Mouse (Mus musculus) intestine, embryonic 15.5 days (tissue): ENCODE measurements around the gene Katnb1. TPM values are rescaled to one million over a fixed set of nuclear protein-coding genes. Genes with fewer than 3 reads are reported as not detected.

Source experiments
- ATAC-seq: fragments of 200-750 bp; cut with Nextera tagmentation; 2 replicates; pipeline ENCODE4 v1.8.0; 2017; ENCODE audit warnings: moderate TSS enrichment, moderate library complexity
- H3K27ac ChIP-seq: fragments of 300-500 bp; sonication (generic); 2 replicates; pipeline ENCODE4 v1.5.1; 2015; ENCODE audit warnings: mild to moderate bottlenecking, inconsistent platforms
- H3K27me3 ChIP-seq: fragments of 300-500 bp; sonication (generic); replicated peaks from 2 replicates; pipeline ENCODE4 v1.6.1; 2015; ENCODE audit warnings: inconsistent platforms
- H3K36me3 ChIP-seq: fragments of 300-500 bp; sonication (generic); 2 replicates; pipeline ENCODE4 v1.6.1; 2015; ENCODE audit warnings: inconsistent platforms
- H3K4me1 ChIP-seq: fragments of 300-500 bp; sonication (generic); replicated peaks from 2 replicates; pipeline ENCODE4 v1.6.1; 2015; ENCODE audit warnings: inconsistent platforms
- H3K4me2 ChIP-seq: fragments of 300-500 bp; sonication (generic); replicated peaks from 2 replicates; pipeline ENCODE4 v1.6.1; 2015; ENCODE audit warnings: mild to moderate bottlenecking, inconsistent platforms
- H3K4me3 ChIP-seq: fragments of 300-500 bp; sonication (generic); replicated peaks from 2 replicates; pipeline ENCODE4 v1.5.1; 2015; ENCODE audit warnings: inconsistent platforms
- H3K9ac ChIP-seq: fragments of 300-500 bp; sonication (generic); 2 replicates; pipeline ENCODE4 v1.6.1; 2015; ENCODE audit warnings: inconsistent platforms
- H3K9me3 ChIP-seq: fragments of 300-500 bp; sonication (generic); 2 replicates; pipeline ENCODE4 v1.6.1; 2016; ENCODE audit warnings: inconsistent platforms
- WGBS: fragments of 180-500 bp; shearing (Covaris S2); methylation state at CpG from one replicate; pipeline ENCODE4 v1.1.7; 2015; 5-methylcytosine and 5-hydroxymethylcytosine counted together
- polyA plus RNA-seq: library from polyadenylated mRNA; unstranded; fragments of >200 nt; fragmentation: Nextera tagmentation; extraction: Ambion mirVana; gene quantifications from 2 replicates; pipeline ENCODE4 v1.2.1, GENCODE M21; 2015

Gene Katnb1
- polyA plus RNA-seq, 1 experiment from 2014 or later = 14.6 TPM

GRCm38 (mm10) chr8:95135242-95135641 lies 54.3 kb downstream of the Katnb1 start:
- H3K27me3 ChIP-seq = no peaks in the 10 kb centered on the region
- H3K9ac ChIP-seq = no peak overlapping the region
- no peaks in the 10 kb centered on the region for H3K36me3 ChIP-seq
- ATAC-seq = no peak
- no peak overlapping the region for H3K27ac ChIP-seq
- H3K4me2 ChIP-seq = no peak overlapping the region
- WGBS = 55% methylated on average over 3 of the region's 3 CpGs
- no peaks in the 10 kb centered on the region for H3K9me3 ChIP-seq
- H3K4me1 ChIP-seq = peaks cover 25% of the 10 kb centered on the region
- H3K4me3 ChIP-seq = no peak overlapping the region

GRCm38 (mm10) chr8:95136218-95136617 lies 55.2 kb downstream of the Katnb1 start:
- H3K4me1 ChIP-seq = peaks cover 31% of the 10 kb centered on the region
- no peaks in the 10 kb centered on the region for H3K27me3 ChIP-seq
- H3K36me3 ChIP-seq = no peaks in the 10 kb centered on the region
- H3K9me3 ChIP-seq = no peaks in the 10 kb centered on the region
- no peak overlapping the region for H3K4me3 ChIP-seq
- H3K4me2 ChIP-seq = no peak overlapping the region
- no peak overlapping the region for H3K27ac ChIP-seq
- no peak for ATAC-seq
- no peak overlapping the region for H3K9ac ChIP-seq
- WGBS = 81% methylated on average over 3 of the region's 3 CpGs

GRCm38 (mm10) chr8:95137201-95137600 lies 56.2 kb downstream of the Katnb1 start:
- WGBS = 35% methylated on average over 12 of the region's 12 CpGs
- peak overlapping the region; percentile 69 for H3K4me2 ChIP-seq
- H3K27ac ChIP-seq = 0 out of 2 replicates have a peak overlapping the region, but pooled peaks have one; percentile 24
- H3K9me3 ChIP-seq = no peaks in the 10 kb centered on the region
- peak overlapping the region; percentile 28; the same call in 1 of the 2 replicates for H3K4me3 ChIP-seq
- peak; percentile 1; the same call in 1 of the 2 replicates for ATAC-seq
- H3K36me3 ChIP-seq = no peaks in the 10 kb centered on the region
- H3K4me1 ChIP-seq = peaks cover 39% of the 10 kb centered on the region
- no peaks in the 10 kb centered on the region for H3K27me3 ChIP-seq
- no peak overlapping the region for H3K9ac ChIP-seq

GRCm38 (mm10) chr8:95137641-95138098 lies 56.7 kb downstream of the Katnb1 start:
- no peaks in the 10 kb centered on the region for H3K36me3 ChIP-seq
- peak overlapping the region; percentile 3 for H3K9ac ChIP-seq
- H3K4me2 ChIP-seq = peak overlapping the region; percentile 69
- no peaks in the 10 kb centered on the region for H3K27me3 ChIP-seq
- peak; percentile 76 for ATAC-seq
- H3K27ac ChIP-seq = 0 out of 2 replicates have a peak overlapping the region, but pooled peaks have one; percentile 24
- H3K9me3 ChIP-seq = no peaks in the 10 kb centered on the region
- H3K4me1 ChIP-seq = peaks cover 41% of the 10 kb centered on the region
- WGBS = 3% methylated on average over 28 of the region's 28 CpGs
- peak overlapping the region; percentile 28 for H3K4me3 ChIP-seq

- Histone ChIP-seq H3K9ac (peak overlapping the region; percentile 3), H3K36me3 (no peaks in the 10 kb centered on the region), H3K4me2 (peak overlapping the region; percentile 69), H3K4me1 (peaks cover 49% of the 10 kb centered on the region), H3K4me3 (peak overlapping the region; percentile 28), H3K27ac (0 out of 2 replicates have a peak overlapping the region, but pooled peaks have one; percentile 24), H3K27me3 (no peaks in the 10 kb centered on the region), H3K9me3 (no peaks in the 10 kb centered on the region)
- 20% methylated on average over 6 of the region's 6 CpGs for WGBS
- 0 out of 2 replicates have a peak, but pooled peaks have one; percentile 4 for ATAC-seq
These were observed 57.5 kb downstream of the Katnb1 start for GRCm38 (mm10) chr8:95138341-95139050.

- no peak for ATAC-seq
- Histone ChIP-seq H3K9ac (no peak overlapping the region), H3K4me2 (no peak overlapping the region), H3K9me3 (no peaks in the 10 kb centered on the region), H3K4me1 (peaks cover 50% of the 10 kb centered on the region), H3K27ac (no peak overlapping the region), H3K36me3 (no peaks in the 10 kb centered on the region), H3K27me3 (no peaks in the 10 kb centered on the region), H3K4me3 (no peak overlapping the region)
- 52% methylated on average over 1 of the region's 1 CpGs for WGBS
These were observed 58.0 kb downstream of the Katnb1 start for GRCm38 (mm10) chr8:95139051-95139365.

- peaks cover 53% of the 10 kb centered on the region for H3K4me1 ChIP-seq
- 65% methylated on average over 5 of the region's 5 CpGs for WGBS
- H3K27ac ChIP-seq = no peak overlapping the region
- no peaks in the 10 kb centered on the region for H3K36me3 ChIP-seq
- no peak overlapping the region for H3K9ac ChIP-seq
- no peaks in the 10 kb centered on the region for H3K27me3 ChIP-seq
- H3K9me3 ChIP-seq = no peaks in the 10 kb centered on the region
- no peak overlapping the region for H3K4me3 ChIP-seq
- ATAC-seq = no peak
- H3K4me2 ChIP-seq = peak overlapping the region; percentile 93
These were observed 59.6 kb downstream of the Katnb1 start for GRCm38 (mm10) chr8:95140555-95140954.

GRCm38 (mm10) chr8:95141026-95141425 lies 60.0 kb downstream of the Katnb1 start:
- H3K4me1 ChIP-seq = peaks cover 53% of the 10 kb centered on the region
- H3K9me3 ChIP-seq = no peaks in the 10 kb centered on the region
- 80% methylated on average over 1 of the region's 1 CpGs for WGBS
- no peaks in the 10 kb centered on the region for H3K27me3 ChIP-seq
- no peak for ATAC-seq
- H3K36me3 ChIP-seq = no peaks in the 10 kb centered on the region
- no peak overlapping the region for H3K9ac ChIP-seq
- no peak overlapping the region for H3K4me3 ChIP-seq
- no peak overlapping the region for H3K27ac ChIP-seq
- peak overlapping the region; percentile 93 for H3K4me2 ChIP-seq

- Histone ChIP-seq H3K4me1 (peaks cover 53% of the 10 kb centered on the region), H3K9ac (peak overlapping the region; percentile 83), H3K4me3 (peak overlapping the region; percentile 71), H3K27ac (peak overlapping the region; percentile 74), H3K27me3 (no peaks in the 10 kb centered on the region), H3K9me3 (no peaks in the 10 kb centered on the region), H3K4me2 (peak overlapping the region; percentile 93), H3K36me3 (no peaks in the 10 kb centered on the region)
- ATAC-seq = no peak
- under 1% methylated on average over 6 of the region's 6 CpGs for WGBS
These were observed 60.6 kb downstream of the Katnb1 start for GRCm38 (mm10) chr8:95141469-95142074.

- Histone ChIP-seq H3K27me3 (no peaks in the 10 kb centered on the region), H3K4me1 (peaks cover 50% of the 10 kb centered on the region), H3K4me3 (peak overlapping the region; percentile 71), H3K27ac (peak overlapping the region; percentile 74), H3K9me3 (no peaks in the 10 kb centered on the region), H3K36me3 (no peaks in the 10 kb centered on the region), H3K9ac (peak overlapping the region; percentile 83), H3K4me2 (peak overlapping the region; percentile 93)
- ATAC-seq = peak; percentile 50
- under 1% methylated on average over 57 of the region's 66 CpGs for WGBS
These were observed 61.3 kb downstream of the Katnb1 start for GRCm38 (mm10) chr8:95142075-95142831.

- Histone ChIP-seq H3K4me3 (0 out of 2 replicates have a peak overlapping the region, but pooled peaks have one; percentile 71), H3K9me3 (no peaks in the 10 kb centered on the region)
- no peak for ATAC-seq
These were observed 62.2 kb downstream of the Katnb1 start for GRCm38 (mm10) chr8:95142985-95143804.

More at GRCm38 (mm10) chr8:95142985-95143804, 62.2 kb downstream of the Katnb1 start:
- 20% methylated on average over 17 of the region's 17 CpGs for WGBS
- Histone ChIP-seq H3K36me3 (no peaks in the 10 kb centered on the region), H3K4me2 (peak overlapping the region; percentile 93), H3K4me1 (peaks cover 40% of the 10 kb centered on the region), H3K27ac (peak overlapping the region; percentile 74), H3K27me3 (no peaks in the 10 kb centered on the region), H3K9ac (0 out of 2 replicates have a peak overlapping the region, but pooled peaks have one; percentile 2)
